21 mouse cellular contexts compared by ENCODE assay signal in genomic region chr7:110666537-110666936, GRCm38 (mm10). TPM values are rescaled to one million over a fixed set of nuclear protein-coding genes. Genes with fewer than 3 reads are reported as not detected.
DNase-seq lines count a peak whose midpoint lies in the region; ATAC-seq lines count a peak whose summit lies in the region.
"Had no signal": no experiment of that assay in that cellular context is flagged by ENCODE, and none has a peak within 500 bp of the region (broad histone marks: within the 10 kb centered on the region; RNA-seq: fewer than 3 reads in every experiment).

No protein-coding gene starts in this region.

- no peak for DNase-seq in forebrain, embryonic 11.5 days (ENCODE audit: low spot score)
- DNase-seq in kidney, adult 11 months: no peak
- no peak for DNase-seq in lung, postnatal 10 days
- DNase-seq: adrenal gland, postnatal 14 days; B cell, adult 2 months; cerebellum, adult 18-20 months; cerebellum, adult 9-11 months; cerebellum, postnatal 36 days; gastrocnemius, postnatal 10 days had no signal

- 28% methylated on average over 4 of the region's 5 CpGs for WGBS in forebrain, embryonic 13.5 days
- 56% methylated on average over 4 of the region's 5 CpGs for WGBS in forebrain, embryonic 11.5 days
- WGBS in kidney, embryonic 16.5 days: 64% methylated on average over 4 of the region's 5 CpGs
- 31% methylated on average over 4 of the region's 5 CpGs for WGBS in lung, embryonic 16.5 days
- 42% methylated on average over 4 of the region's 5 CpGs for WGBS in intestine, embryonic 16.5 days
- 62% methylated on average over 4 of the region's 5 CpGs for WGBS in hindbrain, embryonic 12.5 days

- H3K4me1 ChIP-seq in forebrain, embryonic 13.5 days: peaks cover 11% of the 10 kb centered on the region
- 0 out of 2 replicates have a peak, but pooled peaks cover 3% of the 10 kb centered on the region for H3K4me1 ChIP-seq in forebrain, embryonic 11.5 days (replicated peaks; ENCODE audit: control insufficient read depth, insufficient read depth, low read length)
- H3K4me1 ChIP-seq in kidney, embryonic 16.5 days (ENCODE audit: insufficient read depth, low read length): peaks cover 9% of the 10 kb centered on the region
- H3K4me1 ChIP-seq in lung, embryonic 16.5 days (replicated peaks; ENCODE audit: control insufficient read depth, insufficient read depth, low read length): peaks cover 27% of the 10 kb centered on the region
- H3K4me1 ChIP-seq in intestine, embryonic 16.5 days (ENCODE audit: control insufficient read depth, insufficient read depth, low read length): 0 out of 2 replicates have a peak, but pooled peaks cover 3% of the 10 kb centered on the region
- H3K4me1 ChIP-seq in hindbrain, embryonic 12.5 days: no peaks in the 10 kb centered on the region

- H3K9me3 ChIP-seq in forebrain, embryonic 13.5 days (replicated peaks): 0 out of 2 replicates have a peak, but pooled peaks cover 5% of the 10 kb centered on the region
- H3K9me3 ChIP-seq in forebrain, embryonic 11.5 days (ENCODE audit: control insufficient read depth, low read length): no peaks in the 10 kb centered on the region
- no peaks in the 10 kb centered on the region for H3K9me3 ChIP-seq in kidney, embryonic 16.5 days (ENCODE audit: low read length)
- no peaks in the 10 kb centered on the region for H3K9me3 ChIP-seq in lung, embryonic 16.5 days (ENCODE audit: control insufficient read depth, low read length)
- 0 out of 2 replicates have a peak, but pooled peaks cover 3% of the 10 kb centered on the region for H3K9me3 ChIP-seq in intestine, embryonic 16.5 days (ENCODE audit: control insufficient read depth, low read length)
- no peaks in the 10 kb centered on the region for H3K9me3 ChIP-seq in hindbrain, embryonic 12.5 days (replicated peaks)
- H3K9me3 ChIP-seq: embryonic facial prominence, embryonic 13.5 days; forebrain, embryonic 15.5 days; G1E; heart, embryonic 12.5 days; hindbrain, embryonic 10.5 days; hindbrain, embryonic 15.5 days had no signal

- H3K9ac ChIP-seq in forebrain, embryonic 13.5 days: no peak overlapping the region
- H3K9ac ChIP-seq in forebrain, embryonic 11.5 days (ENCODE audit: low read length): no peak overlapping the region
- H3K9ac ChIP-seq in kidney, embryonic 16.5 days (replicated peaks; ENCODE audit: low read length): no peak overlapping the region
- no peak overlapping the region for H3K9ac ChIP-seq in lung, embryonic 16.5 days (ENCODE audit: low read length)
- H3K9ac ChIP-seq in intestine, embryonic 16.5 days (ENCODE audit: low read depth, low read length): no peak overlapping the region
- no peak overlapping the region for H3K9ac ChIP-seq in hindbrain, embryonic 12.5 days
- H3K9ac ChIP-seq: embryonic facial prominence, embryonic 13.5 days; forebrain, embryonic 15.5 days; heart, embryonic 12.5 days; hindbrain, embryonic 15.5 days had no signal

- H3K36me3 ChIP-seq in forebrain, embryonic 13.5 days (ENCODE audit: poor library complexity, severe bottlenecking): no peaks in the 10 kb centered on the region
- H3K36me3 ChIP-seq in forebrain, embryonic 11.5 days (ENCODE audit: control insufficient read depth, insufficient read depth, low read length): no peaks in the 10 kb centered on the region
- H3K36me3 ChIP-seq in kidney, embryonic 16.5 days (ENCODE audit: insufficient read depth, low read length): no peaks in the 10 kb centered on the region
- no peaks in the 10 kb centered on the region for H3K36me3 ChIP-seq in lung, embryonic 16.5 days (ENCODE audit: control insufficient read depth, insufficient read depth, low read length)
- H3K36me3 ChIP-seq in intestine, embryonic 16.5 days (ENCODE audit: control insufficient read depth, insufficient read depth, low read length): no peaks in the 10 kb centered on the region
- H3K36me3 ChIP-seq in hindbrain, embryonic 12.5 days: no peaks in the 10 kb centered on the region
- H3K36me3 ChIP-seq: embryonic facial prominence, embryonic 13.5 days; forebrain, embryonic 15.5 days; G1E; heart, embryonic 12.5 days; hindbrain, embryonic 10.5 days; hindbrain, embryonic 15.5 days had no signal

- H3K27ac ChIP-seq in forebrain, embryonic 13.5 days: 0 out of 2 replicates have a peak overlapping the region, but pooled peaks have one; percentile 35
- no peak overlapping the region for H3K27ac ChIP-seq in forebrain, embryonic 11.5 days (ENCODE audit: low read depth, low read length)
- H3K27ac ChIP-seq in kidney, embryonic 16.5 days (ENCODE audit: low read length): peak overlapping the region; percentile 68
- peak overlapping the region; percentile 90 for H3K27ac ChIP-seq in lung, embryonic 16.5 days (ENCODE audit: low read length)
- 0 out of 2 replicates have a peak overlapping the region, but pooled peaks have one; percentile 12 for H3K27ac ChIP-seq in intestine, embryonic 16.5 days (ENCODE audit: low read length)
- H3K27ac ChIP-seq in hindbrain, embryonic 12.5 days: no peak overlapping the region
- H3K27ac ChIP-seq: embryonic facial prominence, embryonic 13.5 days; forebrain, embryonic 15.5 days; hindbrain, embryonic 10.5 days; hindbrain, embryonic 15.5 days had no signal

- H3K4me2 ChIP-seq in forebrain, embryonic 13.5 days: no peak overlapping the region
- H3K4me2 ChIP-seq in forebrain, embryonic 11.5 days (ENCODE audit: low read depth, low read length, severe bottlenecking): no peak overlapping the region
- no peak overlapping the region for H3K4me2 ChIP-seq in kidney, embryonic 16.5 days (replicated peaks; ENCODE audit: low read depth, low read length)
- no peak overlapping the region for H3K4me2 ChIP-seq in lung, embryonic 16.5 days (ENCODE audit: low read depth, low read length)
- H3K4me2 ChIP-seq in intestine, embryonic 16.5 days (ENCODE audit: low read depth, low read length): no peak overlapping the region
- no peak overlapping the region for H3K4me2 ChIP-seq in hindbrain, embryonic 12.5 days (replicated peaks)
- H3K4me2 ChIP-seq: embryonic facial prominence, embryonic 13.5 days; forebrain, embryonic 15.5 days; heart, embryonic 12.5 days; hindbrain, embryonic 15.5 days had no signal

- ATAC-seq in forebrain, embryonic 13.5 days: no peak
- ATAC-seq in forebrain, embryonic 11.5 days (replicated peaks; ENCODE audit: low FRiP score): no peak
- no peak for ATAC-seq in kidney, embryonic 16.5 days (ENCODE audit: low FRiP score, low TSS enrichment)
- ATAC-seq in lung, embryonic 16.5 days (ENCODE audit: low read depth): peak; percentile 76
- peak; percentile 52 for ATAC-seq in intestine, embryonic 16.5 days
- ATAC-seq in hindbrain, embryonic 12.5 days (ENCODE audit: low FRiP score): no peak
- ATAC-seq: CD4-positive, CD25-positive, alpha-beta regulatory T cell, adult 4 months; forebrain, embryonic 15.5 days had no signal

- no peak overlapping the region for H3K4me3 ChIP-seq in forebrain, embryonic 13.5 days
- no peak overlapping the region for H3K4me3 ChIP-seq in forebrain, embryonic 11.5 days (ENCODE audit: low read depth, low read length)
- H3K4me3 ChIP-seq in kidney, embryonic 16.5 days (ENCODE audit: low read length): no peak overlapping the region
- H3K4me3 ChIP-seq in lung, embryonic 16.5 days (ENCODE audit: low read length): no peak overlapping the region
- no peak overlapping the region for H3K4me3 ChIP-seq in intestine, embryonic 16.5 days (ENCODE audit: low read length)
- H3K4me3 ChIP-seq in hindbrain, embryonic 12.5 days: no peak overlapping the region
- H3K4me3 ChIP-seq: embryonic facial prominence, embryonic 13.5 days; forebrain, embryonic 15.5 days; heart, embryonic 12.5 days; hindbrain, embryonic 10.5 days; hindbrain, embryonic 15.5 days had no signal

- no peaks in the 10 kb centered on the region for H3K27me3 ChIP-seq in forebrain, embryonic 13.5 days
- no peaks in the 10 kb centered on the region for H3K27me3 ChIP-seq in forebrain, embryonic 11.5 days (ENCODE audit: control insufficient read depth, insufficient read depth, low read length)
- no peaks in the 10 kb centered on the region for H3K27me3 ChIP-seq in kidney, embryonic 16.5 days (ENCODE audit: insufficient read depth, low read length)
- no peaks in the 10 kb centered on the region for H3K27me3 ChIP-seq in lung, embryonic 16.5 days (ENCODE audit: control insufficient read depth, insufficient read depth, low read depth, low read length)
- no peaks in the 10 kb centered on the region for H3K27me3 ChIP-seq in intestine, embryonic 16.5 days (replicated peaks; ENCODE audit: control insufficient read depth, insufficient read depth, low read length)
- no peaks in the 10 kb centered on the region for H3K27me3 ChIP-seq in hindbrain, embryonic 12.5 days
- H3K27me3 ChIP-seq: embryonic facial prominence, embryonic 13.5 days; forebrain, embryonic 15.5 days; heart, embryonic 12.5 days; hindbrain, embryonic 15.5 days had no signal

RNA-seq across cellular contexts. Expression of gene Adm, which starts 39.1 kb away (rescaled TPM):
- 3.9 and 4.9 TPM in 2 replicates for polyA plus RNA-seq in forebrain, embryonic 13.5 days (2015; fragmentation: Nextera tagmentation; extraction: Ambion mirVana)
- 5.4 and 5.8 TPM in 2 replicates for polyA plus RNA-seq in forebrain, embryonic 11.5 days (2014; fragmentation: Nextera tagmentation; extraction: Ambion mirVana)
- polyA plus RNA-seq in kidney, embryonic 16.5 days (2015; fragmentation: Nextera tagmentation; extraction: Ambion mirVana): 10.1 and 11.4 TPM in 2 replicates
- 6.4 and 8.2 TPM in 2 replicates for polyA plus RNA-seq in lung, embryonic 16.5 days (2015; fragmentation: Nextera tagmentation; extraction: Ambion mirVana)
- 5.4 and 5.8 TPM in 2 replicates for polyA plus RNA-seq in intestine, embryonic 16.5 days (2015; fragmentation: Nextera tagmentation; extraction: Ambion mirVana)
- 4.0 and 4.2 TPM in 2 replicates for polyA plus RNA-seq in hindbrain, embryonic 12.5 days (2016; fragmentation: Nextera tagmentation; extraction: Ambion mirVana)
- polyA plus RNA-seq: CD4-positive, CD25-positive, alpha-beta regulatory T cell, adult 4 months; G1E had no signal

RNA-seq across cellular contexts. Expression of gene Sbf2, which starts 51.8 kb away (rescaled TPM):
- polyA plus RNA-seq in forebrain, embryonic 13.5 days (2015; fragmentation: Nextera tagmentation; extraction: Ambion mirVana): 51.8 and 54.9 TPM in 2 replicates
- 45.1 and 46.2 TPM in 2 replicates for polyA plus RNA-seq in forebrain, embryonic 11.5 days (2014; fragmentation: Nextera tagmentation; extraction: Ambion mirVana)
- polyA plus RNA-seq in kidney, embryonic 16.5 days (2015; fragmentation: Nextera tagmentation; extraction: Ambion mirVana): 32.1 and 36.7 TPM in 2 replicates
- 37.0 and 37.9 TPM in 2 replicates for polyA plus RNA-seq in lung, embryonic 16.5 days (2015; fragmentation: Nextera tagmentation; extraction: Ambion mirVana)
- 24.7 and 26.6 TPM in 2 replicates for polyA plus RNA-seq in intestine, embryonic 16.5 days (2015; fragmentation: Nextera tagmentation; extraction: Ambion mirVana)
- polyA plus RNA-seq in hindbrain, embryonic 12.5 days (2016; fragmentation: Nextera tagmentation; extraction: Ambion mirVana): 56.0 and 61.8 TPM in 2 replicates
- polyA plus RNA-seq: G1E had no signal

Comparison
In these comparisons a context has a peak if more than half of its experiments do, and no peak if none do; other contexts are left out.
1. H3K27ac ChIP-seq: peak in forebrain, embryonic 13.5 days (single experiment), kidney, embryonic 16.5 days (single experiment), lung, embryonic 16.5 days (single experiment) and intestine, embryonic 16.5 days (single experiment); none in forebrain, embryonic 11.5 days (single experiment) and hindbrain, embryonic 12.5 days (single experiment).
2. ATAC-seq: peak in lung, embryonic 16.5 days (single experiment) and intestine, embryonic 16.5 days (single experiment); none in forebrain, embryonic 13.5 days (single experiment), forebrain, embryonic 11.5 days (single experiment), kidney, embryonic 16.5 days (single experiment) and hindbrain, embryonic 12.5 days (single experiment).